Mouse (Mus musculus) cortical plate, adult 2 months (tissue): ENCODE measurements around the gene Usp12.

Experiments
- CTCF ChIP-seq: fragments of 200-500 bp; IDR thresholded peaks from 2 replicates; pipeline ENCODE4 v1.5.1; 2011; ENCODE audit warnings: mild to moderate bottlenecking, control low read depth, low read length; ENCODE audit not compliant: insufficient read depth; ENCODE audit errors: extremely low read depth
- POLR2A ChIP-seq: fragments of 200-500 bp; IDR thresholded peaks from 2 replicates; pipeline ENCODE4 v1.6.1; 2011; ENCODE audit warnings: mild to moderate bottlenecking, low read length, control low read depth; ENCODE audit not compliant: insufficient read depth; ENCODE audit errors: extremely low read depth

DNA sequence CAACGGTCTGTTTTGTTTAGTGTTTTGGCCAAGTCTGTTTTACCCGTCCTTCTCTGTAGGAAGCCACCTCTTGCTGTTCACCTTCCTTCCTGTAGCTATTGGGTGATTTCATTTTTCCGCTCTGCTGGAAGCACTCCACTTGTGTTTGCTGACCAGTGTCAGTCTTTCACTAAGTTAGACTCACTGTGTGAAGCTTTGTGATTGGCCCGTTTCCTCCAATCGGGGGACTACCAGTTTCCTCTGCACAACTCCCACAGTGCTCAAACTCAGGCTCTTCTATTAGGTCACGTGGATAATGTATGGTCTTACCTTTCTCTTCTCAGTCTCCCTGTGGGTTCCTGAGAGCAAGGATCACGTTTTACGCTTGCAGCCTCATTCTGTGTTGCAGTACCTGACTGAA is 34.7 kb upstream of the Usp12 start:
- TF ChIP-seq CTCF (no peak), POLR2A (no peak)
